Mouse (Mus musculus) lung, postnatal 0 days (tissue): Measurements from ENCODE around the gene Mpeg1. TPM values are rescaled to one million over a fixed set of nuclear protein-coding genes. Genes with fewer than 3 reads are reported as not detected.

Experiments
- ATAC-seq: fragments of 200-750 bp; cut with Nextera tagmentation; 2 replicates; pipeline ENCODE4 v1.8.0; 2017; ENCODE audit warnings: moderate library complexity
- DNase-seq: peaks from one replicate; pipeline ENCODE4 v3.0.0-alpha.2; 2016; ENCODE audit warnings: low spot score
- H3K27ac ChIP-seq: fragments of 300-500 bp; sonication (generic); 2 replicates; pipeline ENCODE4 v1.5.1; 2014; ENCODE audit warnings: antibody characterized with exemption, mild to moderate bottlenecking, low read length, mixed read lengths
- H3K27me3 ChIP-seq: fragments of 300-500 bp; sonication (generic); replicated peaks from 2 replicates; pipeline ENCODE4 v1.6.1; 2014; ENCODE audit warnings: low read length, mixed read lengths; ENCODE audit not compliant: insufficient read depth
- H3K36me3 ChIP-seq: fragments of 300-500 bp; sonication (generic); 2 replicates; pipeline ENCODE4 v1.6.1; 2014; ENCODE audit warnings: low read length, mixed read lengths; ENCODE audit not compliant: insufficient read depth
- H3K4me1 ChIP-seq: fragments of 300-500 bp; sonication (generic); 2 replicates; pipeline ENCODE4 v1.6.1; 2014; ENCODE audit warnings: antibody characterized with exemption, low read depth, low read length, mixed read lengths; ENCODE audit not compliant: insufficient read depth
- H3K4me2 ChIP-seq: fragments of 300-500 bp; sonication (generic); replicated peaks from 2 replicates; pipeline ENCODE4 v1.6.1; 2014; ENCODE audit warnings: low read depth, mild to moderate bottlenecking, low read length, moderate library complexity, mixed read lengths
- H3K4me3 ChIP-seq: fragments of 300-500 bp; sonication (generic); 2 replicates; pipeline ENCODE4 v1.5.1; 2014; ENCODE audit warnings: low read depth, low read length
- H3K9ac ChIP-seq: fragments of 300-500 bp; sonication (generic); replicated peaks from 2 replicates; pipeline ENCODE4 v1.6.1; 2014; ENCODE audit warnings: low read depth, mild to moderate bottlenecking
- H3K9me3 ChIP-seq: fragments of 300-500 bp; sonication (generic); 2 replicates; pipeline ENCODE4 v1.6.1; 2016; ENCODE audit warnings: low read length, mixed read lengths
- CTCF ChIP-seq: IDR thresholded peaks from 2 replicates; pipeline ENCODE4 v1.5.1; 2016; ENCODE audit warnings: antibody characterized with exemption, mild to moderate bottlenecking
- EP300 ChIP-seq: IDR thresholded peaks from 2 replicates; pipeline ENCODE4 v1.6.1; 2016; ENCODE audit warnings: antibody characterized with exemption, mild to moderate bottlenecking, control low read depth
- WGBS: fragments of 180-500 bp; shearing (Covaris S2); extraction: QIAGEN DNeasy Blood & Tissue Kit; methylation state at CpG from one replicate; pipeline ENCODE4 v1.1.7; 2014; 5-methylcytosine and 5-hydroxymethylcytosine counted together
- polyA plus RNA-seq: library from polyadenylated mRNA; unstranded; fragments of >200 nt; fragmentation: Nextera tagmentation; extraction: Ambion mirVana; gene quantifications from 2 replicates; pipeline ENCODE4 v1.2.1, GENCODE M21; 2015

The Mpeg1 gene
- polyA plus RNA-seq, 1 experiment from 2014 or later: 5.5 TPM

GRCm38 (mm10) chr19:12471866-12472265 is 11.3 kb downstream of the Mpeg1 start:
- DNase-seq (peak; percentile 86), ATAC-seq (peak; percentile 45)
- Histone ChIP-seq H3K4me3 (no peak overlapping the region), H3K27me3 (no peaks in the 10 kb centered on the region), H3K27ac (peak overlapping the region; percentile 79), H3K9me3 (no peaks in the 10 kb centered on the region), H3K4me1 (peaks cover 18% of the 10 kb centered on the region), H3K9ac (no peak overlapping the region; the same call in 1 of the 2 replicates), H3K36me3 (no peaks in the 10 kb centered on the region), H3K4me2 (no peak overlapping the region)
- WGBS: 6% methylated on average over 3 of the region's 3 CpGs
- no peak; the same call in 1 of the 2 replicates for TF ChIP-seq EP300
- no peak for TF ChIP-seq CTCF

- DNase-seq: peak; percentile 75
- peak; percentile 12 for ATAC-seq
- no peaks in the 10 kb centered on the region for H3K27me3 ChIP-seq
- H3K27ac ChIP-seq: peak overlapping the region; percentile 79
- H3K4me2 ChIP-seq: no peak overlapping the region
- H3K4me1 ChIP-seq: peaks cover 18% of the 10 kb centered on the region
- no peak overlapping the region for H3K4me3 ChIP-seq
- H3K36me3 ChIP-seq: no peaks in the 10 kb centered on the region
- no peak for TF ChIP-seq CTCF
- TF ChIP-seq EP300: no peak
- WGBS: 52% methylated on average over 5 of the region's 5 CpGs
- H3K9ac ChIP-seq: no peak overlapping the region
- no peaks in the 10 kb centered on the region for H3K9me3 ChIP-seq
These were observed 11.9 kb downstream of the Mpeg1 start for GRCm38 (mm10) chr19:12472381-12472976.

- peak; percentile 71 for DNase-seq
- Histone ChIP-seq H3K9me3 (no peaks in the 10 kb centered on the region), H3K4me2 (no peak overlapping the region), H3K4me1 (peaks cover 18% of the 10 kb centered on the region), H3K4me3 (no peak overlapping the region), H3K36me3 (no peaks in the 10 kb centered on the region), H3K9ac (no peak overlapping the region), H3K27me3 (no peaks in the 10 kb centered on the region), H3K27ac (peak overlapping the region; percentile 79)
- TF ChIP-seq EP300 (no peak; the same call in 1 of the 2 replicates), CTCF (no peak)
- peak; percentile 15 for ATAC-seq
- 64% methylated on average over 4 of the region's 4 CpGs for WGBS
These were observed 12.6 kb downstream of the Mpeg1 start for GRCm38 (mm10) chr19:12473201-12473641.

GRCm38 (mm10) chr19:12473951-12474350 is 13.4 kb downstream of the Mpeg1 start:
- H3K9ac ChIP-seq: no peak overlapping the region
- ATAC-seq (peak; percentile 27; the same call in 1 of the 2 replicates), DNase-seq (peak; percentile 68)
- peaks cover 18% of the 10 kb centered on the region for H3K4me1 ChIP-seq
- no peaks in the 10 kb centered on the region for H3K9me3 ChIP-seq
- TF ChIP-seq EP300 (no peak), CTCF (no peak)
- H3K27ac ChIP-seq: peak overlapping the region; percentile 79
- H3K4me3 ChIP-seq: no peak overlapping the region
- no peaks in the 10 kb centered on the region for H3K27me3 ChIP-seq
- H3K36me3 ChIP-seq: no peaks in the 10 kb centered on the region
- 39% methylated on average over 4 of the region's 4 CpGs for WGBS
- H3K4me2 ChIP-seq: no peak overlapping the region

GRCm38 (mm10) chr19:12475380-12476250 is 15.0 kb downstream of the Mpeg1 start:
- TF ChIP-seq CTCF (no peak), EP300 (no peak)
- 30% methylated on average over 15 of the region's 15 CpGs for WGBS
- peak overlapping the region; percentile 84 for H3K27ac ChIP-seq
- no peak overlapping the region for H3K9ac ChIP-seq
- ATAC-seq (peak; percentile 89), DNase-seq (peak; percentile 98)
- peaks cover 18% of the 10 kb centered on the region for H3K4me1 ChIP-seq
- H3K9me3 ChIP-seq: no peaks in the 10 kb centered on the region
- H3K4me3 ChIP-seq: no peak overlapping the region
- H3K27me3 ChIP-seq: no peaks in the 10 kb centered on the region
- 0 out of 2 replicates have a peak, but pooled peaks cover 3% of the 10 kb centered on the region for H3K36me3 ChIP-seq
- H3K4me2 ChIP-seq: peak overlapping the region; percentile 17; the same call in 1 of the 2 replicates

- H3K9me3 ChIP-seq: no peaks in the 10 kb centered on the region
- ATAC-seq: no peak
- H3K4me2 ChIP-seq: no peak overlapping the region
- TF ChIP-seq CTCF: no peak
- no peak for TF ChIP-seq EP300
- 15% methylated on average over 5 of the region's 5 CpGs for WGBS
- no peak for DNase-seq
- H3K4me1 ChIP-seq: peaks cover 18% of the 10 kb centered on the region
- 0 out of 2 replicates have a peak overlapping the region, but pooled peaks have one; percentile 84 for H3K27ac ChIP-seq
- no peak overlapping the region for H3K9ac ChIP-seq
- 0 out of 2 replicates have a peak, but pooled peaks cover 7% of the 10 kb centered on the region for H3K36me3 ChIP-seq
- H3K27me3 ChIP-seq: no peaks in the 10 kb centered on the region
- H3K4me3 ChIP-seq: no peak overlapping the region
These were observed 16.2 kb downstream of the Mpeg1 start for GRCm38 (mm10) chr19:12476721-12477270.
